Mouse (Mus musculus) embryo, embryonic 10 days (tissue): ENCODE measurements at regions not wholly inside any gene's neighbourhood (a gene's known extent, or its start where the extent isn't known, plus 50 kb on each side); places are given as distances from the start of the nearest gene placed in this dataset.

Experiments used
- DNase-seq: peaks from one replicate; pipeline ENCODE4 v3.0.0-alpha.2; 2015; ENCODE audit warnings: low spot score

DNA sequence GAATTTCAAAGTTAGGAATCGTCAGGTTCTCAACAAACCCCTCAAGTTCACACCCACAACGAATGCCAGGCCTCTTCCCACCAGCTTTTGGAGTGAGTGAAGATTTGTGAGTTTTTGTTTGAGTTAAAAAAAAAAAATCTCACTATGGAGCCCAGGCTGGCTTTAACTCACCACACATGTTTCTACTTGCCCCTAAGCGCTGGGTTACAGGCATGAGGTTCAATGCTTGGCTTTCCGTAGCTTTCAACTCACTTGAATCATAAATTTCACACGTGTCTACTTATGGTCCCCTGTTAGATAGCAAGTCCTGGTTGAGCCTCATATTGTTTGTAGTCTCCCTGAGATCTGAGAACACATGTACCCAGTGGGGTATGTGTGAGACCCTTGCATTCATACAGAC is 122.8 kb upstream of the Efna5 start:
- DNase-seq = no peak

DNA sequence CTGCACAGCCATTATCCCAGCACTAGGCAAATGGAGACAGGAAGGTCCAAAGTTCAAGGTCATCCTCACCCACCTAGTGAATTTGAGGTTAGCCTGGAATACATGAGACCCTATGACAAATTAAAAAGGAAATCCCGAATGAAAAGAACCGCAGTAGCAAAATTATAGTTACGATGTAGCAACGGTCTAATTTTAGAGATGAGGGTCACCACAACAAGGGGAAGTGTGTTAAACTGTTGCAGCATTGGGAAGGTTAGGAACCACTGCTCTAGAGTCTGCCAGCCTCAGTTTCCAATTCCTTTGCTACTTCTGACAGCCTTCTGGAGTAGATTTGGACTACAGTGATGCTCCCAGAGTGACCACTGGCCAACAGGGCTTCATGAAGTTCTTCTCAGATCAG is 121.6 kb upstream of the Efna5 start:
- no peak for DNase-seq

DNA sequence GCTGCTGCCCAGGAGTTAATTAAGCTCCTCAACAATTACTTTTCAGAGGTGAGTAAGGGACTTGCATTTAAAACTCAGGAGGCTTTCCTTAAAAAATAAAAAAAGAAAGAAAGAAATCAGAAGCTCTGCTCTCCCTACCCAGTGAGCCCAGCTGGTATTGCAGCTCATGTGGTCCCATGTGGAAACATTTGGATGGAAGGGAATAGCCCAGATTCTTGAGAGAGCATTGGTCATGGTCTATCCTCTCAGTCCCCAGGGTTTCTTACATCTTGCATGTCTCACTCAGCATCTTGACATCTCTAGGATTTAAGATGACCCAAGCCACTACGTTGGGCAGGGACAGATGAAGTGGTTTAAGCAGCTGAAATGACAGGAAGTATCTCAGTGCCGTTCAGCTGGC is 120.8 kb upstream of the Efna5 start:
- DNase-seq = no peak

DNA sequence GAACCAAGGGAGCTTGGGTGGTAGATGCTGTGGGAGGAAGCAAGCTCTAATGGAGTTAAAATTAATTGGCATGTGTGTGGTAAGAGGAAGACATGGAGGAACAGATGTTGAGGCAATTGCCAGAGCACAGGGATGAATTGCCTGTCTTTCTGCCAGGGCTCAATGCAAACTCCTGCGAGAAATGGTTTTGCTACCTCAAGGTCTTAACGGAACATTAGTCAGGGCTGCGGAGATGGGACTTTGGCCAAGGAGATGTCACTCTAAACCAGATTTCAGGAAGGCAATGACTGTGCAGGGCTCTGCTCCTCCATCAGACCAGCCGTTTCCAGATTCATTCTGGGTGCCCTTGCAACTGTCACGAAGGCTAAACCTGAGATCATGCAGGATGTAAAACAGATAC is 116.6 kb upstream of the Efna5 start:
- no peak for DNase-seq

DNA sequence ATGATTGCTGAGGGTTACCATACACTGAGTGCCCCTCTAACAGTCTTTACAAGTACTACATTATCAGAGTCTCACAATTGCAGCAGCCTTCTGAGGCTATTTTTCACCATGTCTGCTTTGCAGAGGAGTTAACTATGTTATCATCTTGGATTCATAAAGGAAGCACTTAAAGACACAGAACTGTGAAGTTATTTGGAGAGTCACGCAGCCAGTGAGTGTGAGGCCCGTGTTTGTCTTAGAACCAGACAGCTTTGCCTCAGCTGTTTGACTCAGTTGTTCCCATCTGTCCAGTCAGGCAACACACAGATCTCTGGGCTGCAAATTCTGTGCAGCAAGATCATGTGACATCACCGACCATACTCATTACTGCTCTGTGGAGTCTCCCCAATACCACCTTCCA is 114.2 kb upstream of the Efna5 start:
- no peak for DNase-seq

DNA sequence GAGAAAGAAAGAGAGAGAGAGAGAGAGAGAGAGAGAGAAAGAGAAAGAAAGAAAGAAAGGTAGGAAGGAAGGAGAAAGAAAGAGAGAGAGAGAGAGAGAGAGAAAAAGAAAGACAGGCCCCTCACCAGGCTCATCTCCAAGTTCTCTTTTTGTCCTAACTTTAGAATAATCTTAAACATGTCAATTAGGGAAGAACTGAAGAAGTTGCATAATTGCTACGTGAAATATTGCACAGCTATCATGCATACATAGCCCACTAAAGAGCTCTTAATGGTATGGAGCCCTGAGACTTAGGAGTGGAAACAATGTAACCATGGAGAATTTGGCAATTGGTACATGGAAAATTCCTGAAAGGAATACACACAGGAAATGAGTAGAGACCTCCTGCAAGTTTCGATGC is 111.9 kb upstream of the Efna5 start:
- no peak for DNase-seq

DNA sequence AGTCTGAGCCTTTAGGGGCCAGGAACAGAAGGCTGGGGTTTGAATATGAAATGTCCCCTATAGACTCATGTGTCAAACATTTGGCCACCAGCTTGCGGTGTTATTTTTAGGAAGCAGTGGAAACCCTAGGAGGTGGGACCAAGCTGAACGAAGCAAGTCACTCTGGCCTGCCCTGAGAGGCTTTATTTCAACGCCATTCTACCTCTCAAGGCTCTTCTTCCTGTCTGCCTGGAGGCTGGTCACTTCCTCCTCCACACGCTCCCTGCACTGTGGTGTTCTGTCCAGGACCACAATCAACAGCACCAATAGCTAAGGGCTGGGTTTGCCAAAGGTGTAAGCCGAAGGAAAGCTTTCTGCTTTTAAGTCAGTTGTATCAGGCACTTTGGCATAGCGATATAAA is 105.2 kb upstream of the Efna5 start:
- peak; percentile 36 for DNase-seq

DNA sequence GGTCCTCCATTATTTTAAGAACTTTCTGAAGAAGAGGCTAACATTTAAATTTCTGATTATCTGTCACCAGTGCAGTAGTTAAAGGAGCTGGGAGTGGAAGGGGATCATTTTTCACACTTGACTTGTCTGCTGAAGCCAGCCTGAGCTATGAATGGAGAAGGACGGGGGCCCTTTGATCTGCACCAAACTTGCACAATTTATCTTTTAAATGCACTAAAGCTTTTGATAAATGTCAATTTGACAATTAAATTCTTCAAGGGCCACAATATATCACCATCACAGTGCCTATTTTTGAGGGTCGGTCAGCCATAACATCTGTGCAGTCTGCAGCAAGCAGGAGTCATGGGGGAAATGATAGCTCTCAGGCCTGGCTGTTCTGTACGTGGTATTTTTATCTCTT is 99.2 kb upstream of the Efna5 start:
- DNase-seq = peak; percentile 53

DNA sequence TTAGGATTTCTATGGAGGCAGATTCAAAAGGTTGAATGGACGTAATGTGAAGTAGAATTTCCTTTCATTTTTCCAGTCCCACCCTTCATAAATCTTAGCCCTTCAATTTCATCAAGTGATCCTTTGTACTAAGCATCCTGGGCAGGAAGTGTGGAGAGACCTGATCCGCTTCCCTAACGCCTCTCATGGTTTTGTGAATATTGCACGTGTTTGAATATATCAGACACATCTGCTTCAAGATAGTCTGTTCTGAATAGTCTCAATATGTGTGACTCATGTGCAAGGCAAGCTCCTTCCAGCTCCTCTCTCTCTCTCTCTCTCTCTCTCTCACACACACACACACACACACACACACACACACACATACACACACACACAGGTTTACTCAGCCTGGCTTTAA is 96.4 kb upstream of the Efna5 start:
- no peak for DNase-seq

DNA sequence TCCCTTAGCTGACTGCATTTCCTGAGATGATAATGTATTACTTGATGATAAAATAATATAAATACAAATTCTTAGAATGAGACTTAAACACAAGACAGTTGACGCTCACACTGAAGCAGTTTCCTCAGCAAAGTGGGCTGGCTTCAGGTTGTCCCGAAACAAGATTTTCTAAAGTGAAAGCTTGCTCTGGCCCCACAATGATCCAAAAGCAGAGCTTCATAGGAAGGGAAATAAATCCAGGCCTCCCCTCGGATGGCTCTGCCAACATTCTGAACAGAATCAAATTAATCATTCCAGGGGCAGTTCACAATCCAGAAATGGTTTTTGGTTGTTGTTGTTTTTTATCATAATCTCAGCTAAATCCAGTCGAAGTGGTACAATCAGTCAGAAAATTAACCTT is 96.0 kb upstream of the Efna5 start:
- DNase-seq = no peak

DNA sequence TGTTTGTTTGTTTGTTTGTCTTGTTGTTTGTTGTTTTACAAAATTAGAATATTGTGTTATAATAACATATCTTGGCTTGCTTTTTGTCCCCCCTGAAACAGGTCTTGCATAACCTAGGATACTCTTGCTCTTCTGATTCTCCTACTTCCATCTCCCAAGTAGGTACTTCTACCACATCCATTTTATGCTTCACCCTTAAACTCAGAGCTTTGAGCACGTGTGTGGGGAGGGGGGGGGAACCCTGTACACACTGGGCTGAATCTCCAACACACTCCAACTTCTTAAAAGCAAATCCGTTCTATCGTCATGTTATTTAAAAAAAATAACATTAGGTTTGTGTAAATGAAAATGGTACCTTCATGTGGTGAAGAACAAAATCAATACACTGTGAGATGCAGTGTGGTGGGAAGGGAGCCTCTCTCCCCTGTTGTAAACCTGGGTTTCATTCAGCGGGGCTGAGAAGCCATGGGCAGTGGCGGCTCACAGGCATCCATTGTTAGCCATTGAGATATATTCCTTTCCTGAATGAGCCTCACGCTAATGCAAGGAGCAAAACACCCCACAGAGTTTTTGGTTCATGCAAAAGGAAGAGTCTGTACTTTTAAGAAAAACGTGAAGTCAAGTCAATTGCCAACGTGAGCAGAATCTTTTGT is 93.6 kb upstream of the Efna5 start:
- DNase-seq = no peak

DNA sequence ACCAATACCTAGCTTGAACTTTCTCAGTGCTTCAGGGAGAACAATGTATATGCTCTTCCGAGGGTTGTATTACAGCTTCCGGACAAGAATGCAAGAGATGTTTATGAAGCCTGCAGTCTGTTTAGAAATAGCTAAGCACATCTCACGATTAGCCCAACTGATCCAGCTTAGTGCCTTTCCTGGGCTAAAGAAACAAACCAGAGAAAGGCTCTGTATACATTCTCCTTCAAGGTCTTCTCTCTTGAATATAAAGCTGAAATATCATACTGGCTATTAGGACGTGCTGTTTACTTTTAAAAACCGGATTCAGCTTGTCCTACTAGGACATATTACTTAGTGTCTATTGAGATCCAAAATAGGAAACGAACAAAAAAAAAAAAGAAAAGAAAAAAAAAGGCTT is 87.9 kb upstream of the Efna5 start:
- no peak for DNase-seq

DNA sequence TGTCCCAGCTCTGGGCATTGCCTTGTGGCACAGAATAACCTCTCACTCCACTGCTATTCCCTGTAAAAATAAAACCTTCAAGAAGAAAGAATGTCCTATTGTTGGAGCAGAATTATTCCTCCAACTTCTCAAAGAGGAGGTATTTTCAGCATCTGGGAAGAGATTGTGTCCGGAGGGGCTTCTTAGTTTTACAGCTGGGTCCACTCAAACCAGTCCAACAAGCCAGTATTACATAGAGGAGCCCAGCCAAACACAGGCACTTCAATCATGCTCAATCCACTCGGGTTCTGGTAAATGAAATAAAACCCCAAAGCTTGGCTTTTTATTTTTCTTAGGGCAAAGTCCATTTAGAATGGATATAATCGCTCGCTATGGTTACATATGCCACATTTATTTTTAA is 82.7 kb upstream of the Efna5 start:
- DNase-seq = no peak

DNA sequence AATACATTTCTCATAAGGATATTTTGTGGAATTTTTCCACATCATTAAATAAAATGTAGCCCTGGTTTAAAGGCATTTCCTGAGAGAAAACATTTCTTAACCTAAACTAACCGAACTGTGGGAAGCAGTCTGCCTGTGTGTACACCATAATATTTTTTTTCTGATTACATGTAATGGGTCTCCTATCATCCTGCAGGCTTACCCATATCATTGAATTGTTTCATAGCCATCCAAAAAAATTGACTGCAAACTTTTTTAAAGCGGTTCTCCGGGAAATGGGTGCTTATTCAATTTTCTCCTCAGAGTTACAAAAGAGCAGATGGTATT is 81.1 kb upstream of the Efna5 start:
- no peak for DNase-seq

DNA sequence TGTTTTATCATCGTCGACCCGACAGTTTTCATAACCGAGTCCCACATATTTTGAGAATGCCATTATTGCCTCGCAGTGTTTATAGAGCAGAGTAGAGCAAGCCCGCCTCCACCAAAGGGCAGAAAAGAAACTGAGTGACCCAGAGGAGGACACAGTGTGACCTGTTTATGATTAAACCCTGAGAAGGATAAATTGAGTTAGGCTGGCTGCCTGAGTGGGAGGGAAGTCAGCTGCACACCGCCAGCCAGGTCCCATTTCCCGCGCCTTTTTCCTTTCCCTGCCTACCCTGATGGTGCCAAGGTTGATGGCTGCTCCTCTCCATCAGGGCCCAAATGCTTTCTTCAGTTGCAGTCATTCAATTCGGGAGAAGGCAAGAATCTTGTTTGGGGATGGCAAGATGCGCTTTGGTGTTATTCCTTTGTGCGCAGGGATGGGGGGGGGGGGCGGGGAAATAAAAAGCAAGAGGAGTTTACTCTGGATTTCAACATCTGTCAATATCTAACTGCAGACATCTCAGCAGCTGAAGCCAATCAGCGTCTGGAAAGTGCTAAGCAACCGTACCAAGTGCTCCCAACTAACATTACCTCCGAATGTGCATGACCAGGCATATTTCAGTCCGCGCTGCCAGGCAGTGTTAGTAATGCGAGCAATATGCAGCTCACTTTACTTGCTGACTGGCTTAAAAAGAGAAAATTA is 80.6 kb upstream of the Efna5 start:
- peak; percentile 28 for DNase-seq

DNA sequence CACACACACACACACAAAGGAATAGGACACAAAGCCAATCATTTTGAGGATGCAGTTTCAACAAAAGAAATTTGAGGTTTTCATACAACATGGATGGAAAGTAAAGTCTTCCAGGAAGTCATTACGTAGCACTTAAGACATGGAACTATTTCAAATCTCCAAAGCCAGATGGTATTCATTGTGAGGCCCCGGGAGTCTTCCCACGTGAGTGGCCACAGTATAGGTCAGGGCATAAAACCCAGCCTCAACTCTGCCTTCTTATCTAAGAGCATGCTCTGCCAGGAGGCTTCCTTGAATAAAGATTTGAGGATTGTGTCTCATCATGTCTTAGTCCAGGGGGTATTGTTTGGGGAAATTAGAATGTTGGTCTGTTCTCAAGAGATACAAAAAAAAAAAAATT is 78.0 kb upstream of the Efna5 start:
- peak; percentile 21 for DNase-seq

DNA sequence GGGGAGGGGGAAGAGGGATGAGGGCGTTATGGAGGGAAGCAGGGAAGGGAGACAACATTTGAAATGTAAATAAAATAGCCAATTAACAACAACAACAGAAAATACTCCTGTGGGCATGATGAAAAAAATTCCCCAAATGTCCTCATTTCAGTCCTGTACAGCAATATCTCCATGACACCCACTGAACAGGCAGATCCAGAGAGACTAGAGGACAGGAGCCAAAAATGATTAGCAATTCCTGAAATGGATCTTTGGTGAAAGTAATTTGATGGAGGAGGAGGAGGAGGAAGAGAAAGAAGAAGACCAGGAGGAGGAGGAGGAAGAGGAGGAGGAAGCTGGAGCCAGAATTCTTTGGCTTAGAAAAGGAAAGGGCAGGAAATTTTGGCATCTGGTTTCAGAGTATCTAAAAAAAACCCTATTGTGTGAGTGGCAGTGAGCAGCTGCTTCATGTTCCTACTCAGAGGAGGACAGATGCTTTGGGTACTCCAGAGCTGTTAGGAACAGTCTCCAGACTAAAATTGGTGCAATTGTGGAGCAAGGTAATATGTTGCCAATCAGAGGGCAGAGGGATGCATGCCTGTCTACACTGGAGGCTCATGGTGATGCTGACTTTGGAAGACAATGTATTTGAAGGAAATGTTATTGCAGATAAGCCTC is 66.5 kb upstream of the Efna5 start:
- DNase-seq = no peak

DNA sequence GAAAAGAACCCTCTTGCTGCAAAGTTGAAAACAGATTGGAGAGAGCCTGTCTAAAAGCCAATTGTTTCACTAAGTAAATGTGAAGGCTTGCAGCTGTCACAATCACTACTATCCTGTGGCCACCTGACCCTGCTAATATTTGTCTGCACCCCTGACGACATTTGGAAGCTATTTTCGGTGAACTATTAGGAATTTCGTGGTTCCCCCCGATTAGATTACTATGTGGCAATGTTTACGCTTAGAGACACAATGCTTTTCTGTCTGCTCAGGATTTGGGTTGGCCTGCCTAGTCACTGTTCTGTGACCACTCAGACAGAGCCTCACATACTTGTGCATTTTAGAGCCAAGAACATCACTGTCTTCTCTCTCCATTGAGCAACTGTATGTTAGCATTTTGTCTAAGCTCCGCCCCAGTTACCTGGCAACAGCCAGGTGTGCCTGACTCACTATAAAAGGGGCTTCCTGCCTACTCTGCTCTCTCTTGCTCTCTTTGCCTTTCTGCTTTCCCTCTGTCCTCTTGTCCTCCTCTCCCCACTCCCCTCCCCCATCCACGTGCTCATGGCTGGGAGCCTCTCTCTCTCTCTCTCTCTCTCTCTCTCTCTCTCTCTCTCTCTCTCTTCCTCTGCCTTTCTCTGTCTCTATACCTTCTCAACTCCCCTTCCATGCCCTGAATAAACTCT is 59.6 kb upstream of the Efna5 start:
- peak; percentile 59 for DNase-seq

DNA sequence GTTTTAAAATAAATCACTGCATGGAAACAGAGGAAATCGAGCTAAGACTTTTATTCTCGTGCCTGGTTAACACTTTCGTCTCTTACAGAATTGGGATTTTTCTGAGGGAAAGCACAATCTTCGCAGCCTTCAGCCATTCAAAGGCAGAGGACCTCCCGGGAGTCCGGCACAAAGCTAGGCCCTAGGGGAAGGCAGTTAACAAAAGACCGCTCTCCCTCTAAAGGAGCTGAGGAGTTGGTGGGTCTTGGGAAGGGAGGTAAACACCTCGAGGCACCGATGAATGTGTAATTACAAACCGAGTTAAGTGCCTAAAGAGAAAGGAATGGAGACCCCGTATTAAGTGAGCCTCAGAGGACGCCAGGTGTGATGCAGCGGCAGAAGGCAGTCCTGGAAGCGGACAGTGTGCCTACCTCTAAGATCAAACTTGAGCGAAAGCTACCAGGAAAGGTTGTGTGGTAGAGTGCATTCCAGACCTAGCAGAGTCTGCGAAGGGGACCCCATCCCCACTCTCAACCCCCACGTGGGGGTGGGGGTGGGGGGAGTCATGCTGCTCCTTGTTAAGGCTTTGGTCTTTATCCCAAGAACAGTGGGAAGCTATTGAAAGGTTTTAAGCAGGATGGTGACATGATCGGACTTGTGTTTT is 58.9 kb upstream of the Efna5 start:
- DNase-seq = peak; percentile 34

DNA sequence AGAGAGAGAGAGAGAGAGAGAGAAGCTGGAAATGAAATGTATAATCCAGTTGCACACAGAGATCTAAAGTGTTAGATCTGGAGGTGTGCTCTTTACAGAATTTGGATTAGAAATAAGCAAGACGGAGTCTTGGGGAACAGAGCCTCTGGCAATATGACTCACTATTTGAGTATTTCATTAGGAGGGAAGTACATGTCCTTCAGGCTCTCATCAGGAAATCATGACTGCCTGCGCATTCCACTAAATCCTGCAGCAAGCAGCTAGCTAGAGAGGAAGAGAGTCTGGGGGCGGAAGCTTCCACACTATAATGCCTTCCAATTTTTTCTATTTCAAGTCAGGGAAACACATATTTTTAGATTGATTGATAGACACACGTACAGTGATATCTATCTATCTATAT is 58.1 kb upstream of the Efna5 start:
- peak; percentile 15 for DNase-seq
